Mouse (Mus musculus) MEL-GATA-1-ER (cell line): Measurements from ENCODE around the gene Spef1.

Experiments
- DNase-seq: peaks from one replicate; pipeline ENCODE4 v3.0.0-alpha.2; 2012; ENCODE audit warnings: low read depth; ENCODE audit errors: extremely low read depth

Spef1 gene

DNA sequence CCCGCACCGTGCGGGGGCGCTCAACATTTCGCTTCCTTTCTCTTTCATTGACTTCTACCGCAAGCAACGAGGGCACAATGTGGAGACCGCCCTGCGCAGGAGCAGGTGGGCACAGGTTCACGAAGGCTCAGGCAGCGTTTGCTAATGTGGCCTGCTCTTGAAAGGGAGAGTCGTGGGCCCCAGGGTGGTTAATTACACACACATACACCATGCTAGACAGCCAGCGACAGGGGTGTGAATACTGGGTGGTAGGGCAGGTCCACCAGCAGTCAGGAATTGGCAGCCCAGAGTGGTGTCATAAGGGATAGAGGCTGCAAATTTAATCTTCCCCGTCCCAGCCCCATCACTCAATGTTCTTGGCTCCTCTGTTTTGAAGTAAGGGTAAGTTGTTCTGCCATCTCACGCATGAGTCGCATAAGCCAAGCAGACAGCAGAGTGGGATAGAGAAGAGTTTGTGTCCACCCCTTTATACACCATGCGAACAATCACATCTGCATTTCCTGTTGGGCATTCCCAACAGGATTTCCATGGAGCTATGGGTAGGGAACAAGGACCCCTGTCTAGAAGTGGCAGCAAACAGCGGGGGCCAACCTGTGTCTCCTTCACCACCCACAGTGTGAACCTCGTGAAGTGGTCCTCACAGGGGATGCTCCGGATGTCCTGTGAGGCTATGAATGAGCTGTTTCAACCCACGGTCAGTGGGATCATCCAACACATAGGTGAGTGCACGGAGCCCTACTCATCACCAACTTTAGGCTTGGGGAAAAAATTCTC, 43.9 kb downstream of the Spef1 start:
- DNase-seq: no peak

DNA sequence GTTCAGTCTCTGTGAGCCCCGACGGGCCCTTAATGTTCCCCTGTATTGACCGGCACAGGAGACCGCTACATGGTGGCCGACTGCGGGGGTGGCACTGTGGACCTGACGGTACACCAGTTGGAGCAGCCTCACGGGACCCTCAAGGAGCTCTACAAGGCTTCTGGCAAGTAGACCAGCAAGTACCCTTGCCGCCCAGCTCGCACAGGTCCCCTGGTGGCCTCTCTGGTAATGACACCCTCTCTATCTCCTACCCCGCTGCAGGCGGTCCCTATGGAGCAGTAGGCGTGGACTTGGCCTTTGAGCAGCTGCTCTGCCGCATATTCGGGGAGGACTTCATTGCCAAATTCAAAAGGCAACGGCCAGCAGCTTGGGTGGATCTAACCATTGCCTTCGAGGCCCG, 44.5 kb downstream of the Spef1 start:
- peak; percentile 73 for DNase-seq

- DNase-seq: no peak
Observed at GRCm38 (mm10) chr2:131141336-131141986, 45.6 kb downstream of the Spef1 start.

DNA sequence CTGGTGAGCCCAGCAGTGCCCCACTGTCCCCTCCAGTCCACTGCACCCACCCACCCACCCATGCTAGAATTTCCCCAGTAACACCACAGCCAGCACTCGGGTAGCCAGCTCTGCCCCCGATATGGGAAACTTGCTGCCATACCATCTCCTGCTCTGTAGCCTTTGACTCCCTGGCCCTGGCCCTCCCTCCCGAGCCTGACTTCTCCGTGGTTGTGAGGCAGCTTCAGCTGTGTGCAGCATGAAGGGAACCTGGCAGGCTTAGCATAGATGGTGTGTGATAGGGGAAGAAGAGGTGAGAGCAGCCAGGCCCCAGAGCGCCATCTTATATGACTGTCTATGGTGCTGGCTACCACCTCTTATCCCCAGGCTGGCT, 46.6 kb downstream of the Spef1 start:
- DNase-seq: no peak

DNA sequence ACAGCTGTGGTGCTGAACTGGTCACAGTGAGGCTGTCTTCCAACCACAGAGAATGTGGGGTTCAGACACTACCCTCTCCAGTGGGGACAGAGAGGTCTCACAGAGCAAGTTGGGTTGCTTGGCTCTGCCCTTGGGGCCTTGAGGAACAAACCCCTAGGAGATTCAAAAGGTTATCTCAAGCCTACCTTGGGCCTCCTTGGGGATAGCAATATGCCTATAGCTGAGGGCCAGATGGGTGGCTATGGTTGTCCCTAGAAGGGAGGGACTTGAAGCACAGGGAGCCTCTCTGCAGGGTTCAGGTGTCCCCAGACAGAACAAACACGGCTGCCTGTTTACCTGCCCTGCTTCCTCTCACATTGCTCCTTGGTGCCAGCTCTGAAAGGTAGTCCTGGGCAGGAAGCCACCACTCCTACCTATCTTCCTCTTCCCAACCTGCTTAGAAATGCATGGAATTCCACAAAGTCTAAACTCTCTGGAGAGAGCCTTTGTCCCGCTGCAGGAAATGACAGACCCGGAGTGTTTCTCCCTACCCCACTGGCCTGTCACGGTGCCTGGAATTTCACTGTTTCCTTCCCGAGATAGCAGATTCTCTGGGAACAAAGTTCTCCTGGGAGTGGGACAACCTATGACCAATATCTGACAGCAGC, 47.1 kb downstream of the Spef1 start:
- DNase-seq: no peak

DNA sequence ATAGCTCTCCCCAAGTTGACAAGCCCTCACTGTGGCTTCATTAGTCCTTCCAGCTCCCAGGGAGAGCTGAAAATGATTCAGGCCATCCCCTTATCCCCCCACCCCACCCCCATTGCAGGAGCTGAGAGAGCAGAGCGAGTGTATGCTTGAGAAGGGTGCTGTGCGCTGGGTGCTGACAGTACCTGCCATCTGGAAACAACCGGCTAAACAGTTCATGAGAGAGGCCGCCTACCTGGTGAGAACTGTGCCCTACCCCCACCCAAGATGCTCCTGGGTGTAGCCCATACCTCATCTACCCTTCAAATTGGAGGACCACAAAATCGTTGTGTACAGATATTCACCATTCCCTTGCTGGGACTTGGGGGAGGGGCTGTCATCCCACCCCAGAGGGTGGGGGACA, 47.8 kb downstream of the Spef1 start:
- no peak for DNase-seq

- no peak for DNase-seq
Observed at GRCm38 (mm10) chr2:131138760-131139159, 48.3 kb downstream of the Spef1 start.

DNA sequence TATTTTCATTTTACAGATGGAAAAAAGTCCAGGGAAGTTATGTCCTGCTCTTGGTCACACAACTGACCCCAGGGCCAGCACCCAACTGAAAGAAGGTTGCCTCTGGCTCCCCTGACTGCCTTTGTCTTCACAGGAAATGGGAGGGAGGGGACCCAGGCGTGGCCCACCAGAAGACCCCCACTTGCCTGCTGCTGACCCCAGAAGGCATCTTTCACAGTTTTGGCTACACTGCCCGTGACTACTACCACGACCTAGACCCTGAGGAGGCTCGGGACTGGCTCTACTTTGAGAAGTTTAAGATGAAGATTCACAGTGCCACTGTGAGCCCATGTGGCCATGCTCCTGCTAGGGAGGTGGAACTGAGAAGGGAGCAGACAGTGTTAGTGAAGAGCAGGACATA, 48.8 kb downstream of the Spef1 start:
- no peak for DNase-seq

- DNase-seq: peak; percentile 80
Observed at GRCm38 (mm10) chr2:131135521-131136139, 51.5 kb downstream of the Spef1 start.

- DNase-seq: no peak
Observed at GRCm38 (mm10) chr2:131134826-131135400, 52.2 kb downstream of the Spef1 start.

DNA sequence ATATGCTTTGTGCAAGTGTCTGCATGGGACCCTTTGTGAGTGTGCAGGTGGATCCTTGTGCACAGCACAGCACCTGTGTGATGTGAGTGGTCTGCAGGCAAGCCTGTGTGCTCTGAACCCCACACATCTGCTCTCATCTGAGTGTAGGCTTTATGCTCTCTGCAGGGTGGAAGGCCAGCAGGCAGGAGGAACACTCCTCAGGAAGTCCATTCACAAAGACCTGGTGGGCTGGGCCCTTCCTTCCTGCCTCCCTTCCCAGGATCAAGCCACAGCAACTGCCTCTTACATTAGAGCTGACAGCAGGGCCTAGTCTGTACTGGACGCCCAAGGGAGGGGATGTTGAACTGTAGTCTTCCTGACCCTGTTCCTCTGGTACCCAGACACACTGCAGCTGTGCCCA, 52.7 kb downstream of the Spef1 start:
- no peak for DNase-seq

DNA sequence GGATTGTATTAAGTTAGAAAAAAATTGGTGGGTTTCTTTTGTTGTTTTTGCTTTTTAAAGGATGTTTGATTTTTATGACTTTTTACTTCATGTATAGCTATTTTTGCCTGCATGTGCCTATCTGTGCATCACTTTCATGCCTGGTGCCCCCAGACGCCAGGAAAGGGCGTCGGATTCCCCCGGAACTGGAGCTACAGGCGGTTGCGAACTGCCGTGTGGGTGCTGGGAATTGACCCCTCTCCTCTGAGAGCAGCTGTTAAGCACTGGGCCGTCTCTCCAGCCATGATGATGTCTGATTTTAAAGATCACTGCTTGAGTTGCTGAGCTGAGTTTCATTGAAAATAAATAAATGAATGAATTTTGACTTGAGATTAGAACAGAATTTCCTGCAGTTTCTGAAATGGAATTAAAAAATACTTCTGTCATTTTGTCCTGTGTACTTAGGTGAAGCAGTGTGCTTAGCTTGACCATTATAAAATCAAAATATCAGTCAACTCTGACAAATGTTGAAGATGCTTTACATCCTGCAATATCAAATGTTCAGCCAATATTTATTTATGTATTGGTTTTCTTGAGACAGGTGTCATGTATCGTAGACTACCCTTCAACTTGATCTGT, 54.0 kb downstream of the Spef1 start, which contains the start of gene Gm11037:
Gene Gm11037 (plus strand): TSS at position 568 of the 618 bp plus-strand sequence.
- DNase-seq: no peak

DNA sequence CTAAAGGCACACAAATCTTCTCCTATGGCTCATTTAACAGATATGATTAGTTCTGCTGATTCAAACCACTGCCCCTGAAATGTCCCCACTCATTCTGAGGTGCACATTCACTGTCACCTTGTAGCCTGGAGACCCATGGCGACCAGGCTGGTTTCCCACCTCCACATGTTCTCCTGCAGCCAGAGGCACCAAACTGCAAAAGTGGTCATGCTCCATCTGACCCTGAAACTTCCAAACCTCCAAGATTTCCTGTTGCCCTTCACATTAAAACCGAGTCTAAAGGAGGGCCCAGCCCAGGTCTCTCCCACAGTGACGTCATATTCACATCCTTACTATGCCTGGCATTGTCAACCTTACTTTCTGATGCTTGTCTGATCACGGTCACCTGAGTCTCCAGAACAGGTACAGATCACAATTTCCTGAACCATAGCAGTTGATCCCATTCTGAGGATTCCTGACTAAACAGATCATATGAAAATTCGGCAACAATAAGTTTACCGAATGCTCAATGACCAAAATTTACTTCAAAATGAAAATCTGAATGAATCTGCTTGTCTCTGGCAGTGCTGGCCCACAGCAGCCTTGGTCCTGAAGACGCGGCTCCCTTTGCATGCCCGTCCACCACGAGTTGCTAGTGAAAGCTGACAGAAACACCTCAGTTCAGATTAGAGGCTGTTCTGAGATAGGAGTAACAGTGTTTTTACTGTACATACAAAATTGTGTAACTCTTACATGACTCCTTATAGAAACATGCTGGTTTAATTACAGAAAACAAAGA, 54.8 kb downstream of the Spef1 start:
- DNase-seq: no peak

- DNase-seq: no peak
Observed at GRCm38 (mm10) chr2:131130849-131131248, 56.2 kb downstream of the Spef1 start.

- no peak for DNase-seq
Observed at GRCm38 (mm10) chr2:131129836-131130235, 57.2 kb downstream of the Spef1 start.

DNA sequence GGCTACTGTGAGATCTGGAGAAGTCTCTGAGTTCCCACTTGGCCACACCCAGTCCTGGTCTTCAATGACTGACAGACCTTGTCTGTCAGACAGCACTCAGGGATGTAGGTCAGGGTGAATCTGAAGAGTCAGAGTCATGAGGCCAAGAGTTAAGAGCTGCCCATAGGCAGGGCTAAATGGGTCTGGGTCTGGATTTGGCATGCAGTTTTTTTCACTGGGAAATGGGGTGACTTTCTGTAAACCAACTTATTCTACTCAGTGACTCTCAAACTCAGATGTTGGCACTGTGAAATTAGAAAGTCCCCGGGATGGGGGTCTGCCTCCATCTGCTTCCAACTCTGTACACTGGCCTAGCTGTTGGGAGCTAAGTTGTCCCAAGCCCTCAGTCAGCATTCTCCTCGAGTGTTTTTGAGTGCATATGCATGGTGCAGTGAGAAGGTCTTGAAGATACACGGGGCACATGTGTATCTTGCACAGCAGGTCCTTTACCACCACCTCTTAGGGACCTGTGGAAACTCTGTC, 58.4 kb downstream of the Spef1 start:
- DNase-seq: no peak

- no peak for DNase-seq
Observed at GRCm38 (mm10) chr2:131128211-131128610, 58.9 kb downstream of the Spef1 start.

- DNase-seq: no peak
Observed at GRCm38 (mm10) chr2:131127161-131127730, 59.8 kb downstream of the Spef1 start, which contains the start of gene Hspa12b. TSS of gene Hspa12b (plus strand) at chr2:131127280.

- no peak for DNase-seq
Observed at GRCm38 (mm10) chr2:131125964-131126815, 60.9 kb downstream of the Spef1 start.
